Mouse (Mus musculus): ENCODE measurements around the gene Mcoln2.

The Mcoln2 gene

GRCm38 (mm10) chr3:146149156-146150057 lies at the start of gene Mcoln2:
Gene Mcoln2 (plus strand): TSS chr3:146149833.
- DNase-seq (ENCODE audit: low spot score in 2 of 2) = no peak

GRCm38 (mm10) chr3:146099925-146100324 lies 49.7 kb upstream of the Mcoln2 start:
- no peak for DNase-seq (ENCODE audit: low spot score in 2 of 2)

GRCm38 (mm10) chr3:146102049-146102448 lies 47.6 kb upstream of the Mcoln2 start:
- DNase-seq (ENCODE audit: low spot score in 2 of 2) = no peak

GRCm38 (mm10) chr3:146107116-146107849 lies 42.4 kb upstream of the Mcoln2 start:
- DNase-seq (ENCODE audit: low spot score in 2 of 2) = peak in 1 of 2 experiments; percentile 3

GRCm38 (mm10) chr3:146107921-146108571 lies 41.6 kb upstream of the Mcoln2 start, which contains the start of gene Wdr63:
Gene Wdr63 (minus strand): TSS chr3:146108130.
- peak; percentile 66 to 83 for DNase-seq (ENCODE audit: low spot score in 2 of 2)

- no peak for DNase-seq (ENCODE audit: low spot score in 2 of 2)
Measured at GRCm38 (mm10) chr3:146108945-146109344, 40.7 kb upstream of the Mcoln2 start.

- no peak for DNase-seq (ENCODE audit: low spot score in 2 of 2)
Measured at GRCm38 (mm10) chr3:146110358-146110757, 39.3 kb upstream of the Mcoln2 start.

GRCm38 (mm10) chr3:146110916-146111315 lies 38.7 kb upstream of the Mcoln2 start:
- no peak for DNase-seq (ENCODE audit: low spot score in 2 of 2)

- DNase-seq (ENCODE audit: low spot score in 2 of 2) = no peak
Measured at GRCm38 (mm10) chr3:146117258-146117996, 32.2 kb upstream of the Mcoln2 start, which contains the start of gene Mcoln3. Gene Mcoln3 (plus strand): TSS chr3:146117450.

- no peak for DNase-seq (ENCODE audit: low spot score in 2 of 2)
Measured at GRCm38 (mm10) chr3:146117997-146118457, 31.6 kb upstream of the Mcoln2 start.

GRCm38 (mm10) chr3:146121310-146122124 lies 28.1 kb upstream of the Mcoln2 start:
- no peak for DNase-seq (ENCODE audit: low spot score in 2 of 2)

- DNase-seq (ENCODE audit: low spot score in 2 of 2) = no peak
Measured at GRCm38 (mm10) chr3:146122125-146122420, 27.6 kb upstream of the Mcoln2 start.

- no peak for DNase-seq (ENCODE audit: low spot score in 2 of 2)
Measured at GRCm38 (mm10) chr3:146122807-146123463, 26.7 kb upstream of the Mcoln2 start.

GRCm38 (mm10) chr3:146123464-146123825 lies 26.2 kb upstream of the Mcoln2 start:
- DNase-seq (ENCODE audit: low spot score in 2 of 2) = no peak

- no peak for DNase-seq (ENCODE audit: low spot score in 2 of 2)
Measured at GRCm38 (mm10) chr3:146127205-146127604, 22.4 kb upstream of the Mcoln2 start.

GRCm38 (mm10) chr3:146134834-146135233 lies 14.8 kb upstream of the Mcoln2 start:
- no peak for DNase-seq (ENCODE audit: low spot score in 2 of 2)

- no peak for DNase-seq (ENCODE audit: low spot score in 2 of 2)
Measured at GRCm38 (mm10) chr3:146135417-146135816, 14.2 kb upstream of the Mcoln2 start.

- DNase-seq (ENCODE audit: low spot score in 2 of 2) = no peak
Measured at GRCm38 (mm10) chr3:146136422-146136821, 13.2 kb upstream of the Mcoln2 start.

GRCm38 (mm10) chr3:146140276-146140675 lies 9.4 kb upstream of the Mcoln2 start:
- no peak for DNase-seq (ENCODE audit: low spot score in 2 of 2)

- no peak for DNase-seq (ENCODE audit: low spot score in 2 of 2)
Measured at GRCm38 (mm10) chr3:146142523-146142922, 7.1 kb upstream of the Mcoln2 start.
